Mouse (Mus musculus) left cerebral cortex, adult 8-10 months (tissue): ENCODE results near the gene Bclaf3. TPM values are rescaled to one million over a fixed set of nuclear protein-coding genes. Genes with fewer than 3 reads are reported as not detected.
"Not testable (repeated sequence)": the region's sequence is repeated elsewhere in the genome, so short reads cannot be mapped to it uniquely, and the experiment has no call there.

Experiments
- DNase-seq, 2 experiments: peaks; one replicate each; pipeline ENCODE4 v3.0.0; 2022; ENCODE audit warnings: low spot score in 2 of 2
- total RNA-seq, 4 experiments: library from RNA; stranded (reverse); gene quantifications; 2 replicates each; pipeline ENCODE4 v1.2.4; 2022

Bclaf3 gene
- 10 to 100 TPM in 1 of 4 experiments, 1 to 10 TPM in 3; 8.5 to 10.5 (median 9.5) TPM for total RNA-seq

GRCm38 (mm10) chrX:159526388-159526787, at the start of gene Bclaf3:
Gene Bclaf3 (plus strand): TSS chrX:159526688.
- DNase-seq, result no peak

GRCm38 (mm10) chrX:159478243-159478940, 48.1 kb upstream of the Bclaf3 start:
- DNase-seq, result not testable (repeated sequence)

- no peak for DNase-seq
These were observed 42.2 kb upstream of the Bclaf3 start for GRCm38 (mm10) chrX:159484247-159484646.

- no peak for DNase-seq
These were observed 23.3 kb upstream of the Bclaf3 start for GRCm38 (mm10) chrX:159503181-159503580.

GRCm38 (mm10) chrX:159508331-159509036, 18.0 kb upstream of the Bclaf3 start:
- no peak for DNase-seq

GRCm38 (mm10) chrX:159509042-159509441, 17.4 kb upstream of the Bclaf3 start:
- DNase-seq, result no peak

- no peak for DNase-seq
These were observed 16.4 kb upstream of the Bclaf3 start for GRCm38 (mm10) chrX:159509847-159510715.

GRCm38 (mm10) chrX:159510716-159511051, 15.8 kb upstream of the Bclaf3 start:
- no peak for DNase-seq

GRCm38 (mm10) chrX:159515599-159515998, 10.9 kb upstream of the Bclaf3 start:
- no peak for DNase-seq

GRCm38 (mm10) chrX:159521780-159522179, 4.7 kb upstream of the Bclaf3 start:
- DNase-seq, result no peak

GRCm38 (mm10) chrX:159522651-159523050, 3.8 kb upstream of the Bclaf3 start:
- no peak for DNase-seq

- DNase-seq, result peak; percentile 88 to 94
These were observed 5.9 kb downstream of the Bclaf3 start for GRCm38 (mm10) chrX:159532427-159532810.

GRCm38 (mm10) chrX:159532811-159533462, 6.4 kb downstream of the Bclaf3 start:
- no peak for DNase-seq

GRCm38 (mm10) chrX:159541936-159542335, 15.4 kb downstream of the Bclaf3 start:
- no peak for DNase-seq

GRCm38 (mm10) chrX:159547093-159547492, 20.6 kb downstream of the Bclaf3 start:
- DNase-seq, result no peak

GRCm38 (mm10) chrX:159584738-159585137, 58.2 kb downstream of the Bclaf3 start:
- not testable (repeated sequence) for DNase-seq

- DNase-seq, result no peak
These were observed 65.1 kb downstream of the Bclaf3 start for GRCm38 (mm10) chrX:159591633-159592032.

GRCm38 (mm10) chrX:159597502-159597901, 71.0 kb downstream of the Bclaf3 start:
- DNase-seq, result no peak

- DNase-seq, result no peak
These were observed 78.3 kb downstream of the Bclaf3 start for GRCm38 (mm10) chrX:159604832-159605231.

- DNase-seq, result no peak
These were observed 80.4 kb downstream of the Bclaf3 start for GRCm38 (mm10) chrX:159606936-159607335.

- peak in 1 of 2 experiments; percentile 11 for DNase-seq
These were observed 99.9 kb downstream of the Bclaf3 start for GRCm38 (mm10) chrX:159626208-159626906.
